Mouse (Mus musculus) kidney, adult 2 months (tissue): ENCODE data around the gene Kat7.

Experiments
- CTCF ChIP-seq: fragments of 200-500 bp; conservative IDR thresholded peaks from 2 replicates; pipeline ENCODE4 v1.5.1; 2011; ENCODE audit warnings: low read depth, mild to moderate bottlenecking, control low read depth, low read length, moderate library complexity, mixed read lengths; ENCODE audit not compliant: insufficient read depth, insufficient read length
- POLR2A ChIP-seq: fragments of 200-500 bp; IDR thresholded peaks from one replicate; pipeline ENCODE4 v1.6.1; 2011; ENCODE audit warnings: low read depth, low read length, control low read depth

DNA sequence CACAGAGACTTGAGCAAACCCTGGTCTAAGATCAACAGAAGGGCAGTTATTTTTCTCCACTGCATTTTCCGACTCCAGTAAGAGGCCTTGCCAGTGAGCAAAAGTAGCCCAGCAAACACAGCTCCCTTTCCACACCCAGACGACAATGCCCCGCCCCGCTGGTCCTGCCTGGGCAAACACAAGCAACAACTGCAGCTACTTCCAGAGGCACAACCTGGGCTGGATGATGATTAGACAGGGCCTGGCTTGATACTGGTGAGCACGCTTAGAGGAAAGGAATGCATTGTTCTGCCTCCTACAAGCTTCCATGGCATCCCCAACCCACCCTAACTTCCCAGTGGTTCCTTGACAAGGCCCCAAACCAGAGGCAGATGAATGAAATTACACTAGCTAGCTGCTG is 36.4 kb downstream of the Kat7 start:
- TF ChIP-seq CTCF (no peak), POLR2A (no peak)
